Mouse (Mus musculus): Measurements from ENCODE around the gene Tcp11l1.

Tcp11l1 gene

DNA sequence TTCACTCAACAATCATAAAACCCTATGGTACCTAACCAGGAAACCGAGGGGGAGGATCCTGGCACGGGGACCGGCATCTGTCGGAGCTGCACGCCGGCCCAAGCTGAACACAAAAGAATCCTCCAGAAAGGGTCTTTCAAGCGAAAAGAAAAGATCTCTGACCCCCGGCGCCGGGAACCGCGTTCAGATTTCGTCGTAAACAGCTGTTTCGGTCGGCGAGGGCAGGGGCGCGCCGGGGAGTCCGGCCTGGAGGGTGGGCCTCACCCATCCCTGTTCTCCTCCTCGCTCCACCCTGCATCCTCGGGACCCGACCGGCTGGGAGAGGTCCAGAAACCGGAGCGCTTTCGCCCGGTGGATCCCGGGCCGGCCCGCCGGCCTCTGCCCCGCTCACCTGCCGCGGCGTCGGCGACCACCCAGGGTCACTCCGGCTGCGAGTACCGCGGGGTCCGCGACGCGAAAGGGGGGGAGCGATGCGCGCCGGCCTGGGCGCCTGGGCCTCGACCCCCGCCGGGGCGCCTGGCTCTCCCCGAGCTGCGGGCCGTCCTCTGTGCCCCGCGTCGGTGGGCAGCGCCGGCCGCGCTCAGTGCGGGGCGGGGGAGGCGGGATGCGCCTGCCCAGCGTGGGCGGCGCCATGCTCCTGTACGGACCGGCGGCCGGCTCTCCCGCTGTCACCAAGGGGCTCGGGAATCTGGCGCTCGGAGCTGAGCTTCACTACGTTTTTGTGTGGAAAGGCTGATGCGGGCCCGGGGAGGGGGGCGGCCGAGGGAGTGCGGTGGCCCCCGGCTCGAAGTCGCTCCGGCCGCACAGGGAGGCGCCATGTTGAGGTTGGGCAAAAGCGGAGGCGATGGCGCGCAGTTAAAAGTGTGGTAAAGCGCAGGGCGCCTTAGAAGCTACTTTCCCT is at the start of gene Tcp11l1:
Gene Tcp11l1 (minus strand): TSS at position 585 of the 901 bp plus-strand sequence.
- DNase-seq (ENCODE audit: low spot score), result no peak

DNA sequence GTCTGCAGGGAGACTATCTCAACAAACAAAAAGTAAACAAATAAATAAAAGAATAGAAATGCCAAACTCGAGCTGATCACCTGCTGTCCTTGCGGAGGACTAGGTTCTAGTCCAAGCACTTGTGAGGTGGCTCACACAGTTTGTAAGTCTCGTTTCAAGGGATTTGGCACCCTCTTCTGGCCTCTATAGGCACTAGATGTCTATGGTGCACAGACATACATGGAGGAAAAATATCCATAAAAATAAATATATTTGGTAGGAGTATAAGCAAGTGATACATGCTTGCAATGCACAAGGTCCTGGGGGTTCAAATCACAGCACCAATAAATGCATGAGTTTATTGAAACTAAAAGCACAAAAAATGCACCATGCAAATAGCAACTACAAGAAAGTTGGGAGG is 38.6 kb upstream of the Tcp11l1 start:
- no peak for DNase-seq (ENCODE audit: low spot score)

DNA sequence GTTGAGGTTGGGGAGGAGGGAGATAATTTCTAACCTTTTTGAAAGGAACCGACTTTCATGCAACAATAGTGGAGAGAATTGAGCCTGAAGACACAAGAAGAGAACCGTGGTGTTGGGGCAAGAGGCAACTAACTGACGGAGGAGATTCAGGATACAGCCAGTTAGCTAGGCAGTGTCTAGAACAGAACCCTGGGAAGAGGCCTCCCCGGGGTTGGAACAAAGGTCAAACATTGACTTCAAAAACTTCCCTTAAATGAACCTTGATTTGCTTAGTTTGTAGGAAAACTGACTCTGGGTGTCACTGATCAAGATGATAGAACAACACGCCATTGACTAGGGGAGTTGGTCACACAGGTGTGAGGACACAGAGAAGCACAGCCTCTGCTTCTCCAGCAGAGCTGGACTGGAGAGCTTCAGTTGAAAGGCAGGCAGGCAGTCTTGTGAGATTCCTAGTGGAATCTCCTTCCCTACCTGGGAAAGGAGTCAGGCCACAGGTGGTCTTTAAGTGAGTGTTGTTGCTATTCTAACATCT is 36.7 kb upstream of the Tcp11l1 start:
- no peak for DNase-seq (ENCODE audit: low spot score)

DNA sequence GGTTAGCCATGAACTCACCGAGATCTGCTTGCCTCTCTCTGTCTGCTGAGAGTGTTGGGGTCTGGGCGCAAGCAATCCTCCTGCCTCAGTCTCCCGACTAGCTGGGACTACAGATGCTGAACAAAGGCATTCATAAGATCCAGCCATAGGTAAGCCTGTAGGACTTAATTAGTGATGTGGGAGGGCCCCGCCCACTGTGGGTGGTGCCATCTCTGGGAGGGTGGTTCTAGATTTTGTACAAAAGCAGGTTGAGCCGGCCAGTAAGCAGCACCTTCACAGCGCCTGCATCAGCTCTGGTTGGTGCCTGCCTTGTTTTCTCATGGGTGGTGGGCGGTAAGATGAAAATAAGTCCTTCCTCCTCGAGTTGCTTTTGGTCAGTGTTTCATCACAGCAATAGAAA is 34.3 kb upstream of the Tcp11l1 start:
- DNase-seq (ENCODE audit: low spot score), result no peak

DNA sequence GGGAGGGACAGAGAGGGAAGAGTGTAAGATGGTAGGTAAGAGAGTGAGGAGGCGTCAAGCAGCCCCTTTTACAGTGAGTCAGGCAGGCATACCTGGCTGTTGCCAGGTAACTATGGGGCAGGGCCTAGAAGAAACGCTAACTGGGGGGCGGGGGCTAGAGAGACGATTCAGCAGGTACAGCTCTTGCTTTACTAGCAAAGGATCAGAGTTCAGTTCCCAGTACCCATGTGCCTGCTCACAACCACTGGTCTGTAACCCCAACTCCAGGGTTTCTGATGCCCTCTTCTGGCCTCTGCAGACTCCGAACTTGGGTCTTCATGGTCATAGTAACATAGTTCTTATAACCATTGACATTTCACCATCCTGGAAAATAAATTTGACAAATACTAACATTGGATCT is 32.0 kb upstream of the Tcp11l1 start:
- no peak for DNase-seq (ENCODE audit: low spot score)

DNA sequence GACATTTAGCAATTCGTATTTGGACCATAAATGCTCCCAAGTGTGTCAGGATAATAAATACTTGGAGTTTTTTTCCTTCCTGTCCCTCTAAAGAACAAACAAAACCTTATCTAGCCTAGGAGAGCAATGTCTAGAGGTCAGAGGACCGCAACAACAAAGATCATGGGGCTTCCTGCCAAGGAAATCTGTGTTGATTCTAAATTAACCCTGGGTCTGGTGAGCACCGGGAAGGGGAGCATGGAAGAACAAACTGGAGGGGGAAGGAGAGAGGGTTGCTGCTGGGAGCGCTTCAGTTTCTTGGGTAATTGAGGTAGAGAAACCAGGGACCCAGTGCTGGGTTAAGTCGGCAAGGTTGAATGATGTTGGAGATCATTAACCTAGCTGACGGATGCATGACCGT is 31.2 kb upstream of the Tcp11l1 start:
- no peak for DNase-seq (ENCODE audit: low spot score)

DNA sequence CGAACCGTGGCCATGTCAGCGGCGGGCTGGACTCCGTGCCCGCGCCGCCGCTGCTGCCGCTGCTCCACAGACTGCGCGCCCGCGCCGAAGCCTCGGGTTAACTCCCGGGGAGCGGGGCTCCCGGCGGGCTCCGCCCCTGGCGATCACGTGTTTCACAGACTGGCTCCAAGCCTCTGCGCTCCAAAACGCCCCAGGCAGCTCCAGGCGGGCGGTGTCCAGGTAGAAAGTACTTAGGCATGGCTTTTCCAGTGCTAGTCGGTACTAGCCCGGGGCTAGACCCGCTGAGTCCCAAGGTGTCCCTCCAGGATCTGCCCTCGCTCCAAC is 30.7 kb upstream of the Tcp11l1 start, which contains the start of gene Depdc7:
Gene Depdc7 (minus strand): TSS at position 138 of the 324 bp plus-strand sequence.
- DNase-seq (ENCODE audit: low spot score), result peak; percentile 70

DNA sequence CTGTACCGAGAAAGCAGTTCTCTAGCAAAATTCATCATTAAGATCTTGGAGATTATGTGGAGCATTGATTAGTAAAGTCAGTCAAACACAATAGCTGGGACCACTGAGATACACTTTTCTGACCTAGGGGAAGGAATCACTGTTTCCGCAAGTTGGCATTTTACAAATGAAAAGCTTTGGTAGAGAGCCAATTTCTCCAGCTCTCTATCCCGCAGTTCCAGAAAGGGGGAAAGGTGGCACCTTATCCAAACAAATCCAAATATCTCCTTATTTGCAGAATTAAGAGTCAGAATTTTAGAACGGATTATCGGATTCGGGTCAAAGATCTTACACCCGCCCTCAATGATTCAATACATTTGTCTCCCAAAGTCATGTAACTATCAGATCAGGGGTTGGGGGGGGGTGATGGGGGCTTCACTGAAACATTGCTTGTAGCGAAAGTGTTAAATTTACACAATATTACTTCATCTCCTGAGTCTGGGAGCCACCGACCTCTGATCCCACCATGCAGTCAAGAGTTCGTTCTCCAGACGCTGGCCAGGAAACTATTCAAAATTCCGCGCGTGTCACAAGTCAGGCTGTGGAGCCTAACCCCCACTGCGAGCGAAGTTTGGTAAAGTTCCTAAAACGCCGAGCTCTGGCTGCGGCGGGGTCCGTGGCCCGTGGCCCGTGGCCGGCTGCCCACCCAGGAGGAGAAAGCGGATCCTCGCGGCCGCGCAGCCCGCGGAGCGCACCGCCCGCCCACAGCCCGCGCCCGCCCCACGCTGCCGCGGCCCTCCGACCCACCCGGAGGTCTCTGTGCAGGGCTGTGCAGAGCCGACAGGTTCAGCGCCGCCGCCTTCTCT is 30.1 kb upstream of the Tcp11l1 start:
- no peak for DNase-seq (ENCODE audit: low spot score)

DNA sequence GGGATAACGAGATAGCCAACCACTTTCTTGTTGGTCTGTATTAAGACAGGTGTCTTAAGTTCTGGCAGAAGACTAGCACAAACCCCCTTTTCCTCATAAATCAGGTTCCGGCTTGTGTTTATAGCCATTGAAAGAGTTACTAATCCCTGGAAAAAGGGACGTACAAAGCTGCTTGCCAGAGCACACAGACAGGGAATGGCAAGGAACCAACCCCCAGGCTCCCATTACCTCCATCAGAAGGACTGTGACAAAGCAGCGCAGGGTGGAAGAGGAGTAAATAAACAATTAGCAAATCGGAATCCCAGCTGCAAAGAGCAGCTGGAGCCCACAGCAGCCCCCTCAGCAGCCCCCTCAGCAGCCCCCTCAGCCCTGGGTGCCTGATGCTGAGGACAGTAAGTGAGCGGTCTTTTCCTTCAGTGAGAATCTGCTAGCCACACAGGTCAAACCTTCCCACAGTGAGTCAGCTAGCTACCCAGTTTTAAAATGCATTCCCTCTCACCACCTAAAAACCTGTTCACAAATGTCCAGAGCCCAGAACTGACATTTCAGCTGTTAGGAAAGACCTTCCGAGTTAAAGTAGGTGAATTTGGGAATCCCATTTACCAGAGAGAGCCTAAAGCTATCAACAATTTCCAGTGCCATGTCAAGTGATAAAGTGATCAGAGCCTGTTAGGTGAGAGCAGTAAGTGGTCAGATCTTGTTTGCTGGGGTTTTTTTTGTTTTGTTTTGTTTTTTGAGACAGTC is 29.2 kb upstream of the Tcp11l1 start:
- no peak for DNase-seq (ENCODE audit: low spot score)

DNA sequence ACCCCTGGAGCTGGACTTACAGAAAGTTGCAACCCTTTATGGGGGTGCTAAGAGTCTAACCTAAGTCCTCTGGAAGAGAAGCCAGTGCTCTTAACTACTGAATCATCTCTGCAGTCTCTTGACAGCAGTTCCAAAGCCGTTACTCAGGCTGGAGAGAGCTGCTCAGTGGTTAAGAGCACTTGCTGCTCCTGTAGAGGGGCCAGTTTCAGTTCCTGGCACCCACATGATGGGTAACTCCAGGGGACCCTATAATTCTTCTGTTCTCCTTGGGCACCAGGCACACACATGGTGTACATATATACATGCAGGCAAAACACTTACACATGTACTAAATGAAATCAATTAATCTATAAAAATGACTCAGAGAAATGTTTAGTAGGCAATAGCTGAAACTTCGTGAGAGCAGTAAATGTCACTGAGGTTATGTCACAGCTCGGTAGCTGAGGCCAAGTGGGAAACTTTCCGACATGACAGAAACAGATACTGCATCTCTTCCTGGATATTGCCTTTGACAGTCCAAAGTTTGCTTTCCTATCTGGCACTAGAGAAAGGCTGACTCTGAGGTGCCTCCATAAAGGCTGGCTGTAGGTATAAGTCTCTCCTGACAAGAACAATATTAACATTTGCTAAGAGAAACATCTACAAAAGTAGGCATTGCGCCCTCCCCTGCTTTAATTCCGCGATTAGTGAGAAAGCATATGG is 28.4 kb upstream of the Tcp11l1 start:
- no peak for DNase-seq (ENCODE audit: low spot score)

DNA sequence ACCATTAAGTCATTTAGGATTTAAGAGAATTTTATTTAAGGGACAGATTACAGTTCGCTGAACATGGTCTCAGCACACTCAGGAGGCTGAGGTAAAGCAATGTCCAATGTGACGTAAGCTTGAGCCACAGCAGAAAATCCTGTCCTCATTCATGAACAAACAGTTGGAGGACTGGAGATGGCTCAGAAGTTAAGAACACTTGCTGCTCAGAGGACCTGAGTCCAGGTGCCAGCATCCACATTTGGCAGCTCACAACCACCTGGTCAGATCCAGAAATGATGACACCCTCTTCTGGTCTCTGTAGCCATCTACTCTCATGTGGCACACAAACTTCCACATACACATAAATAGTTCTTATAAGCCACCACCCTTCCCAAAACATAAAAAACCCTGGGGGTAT is 27.7 kb upstream of the Tcp11l1 start:
- DNase-seq (ENCODE audit: low spot score), result no peak

DNA sequence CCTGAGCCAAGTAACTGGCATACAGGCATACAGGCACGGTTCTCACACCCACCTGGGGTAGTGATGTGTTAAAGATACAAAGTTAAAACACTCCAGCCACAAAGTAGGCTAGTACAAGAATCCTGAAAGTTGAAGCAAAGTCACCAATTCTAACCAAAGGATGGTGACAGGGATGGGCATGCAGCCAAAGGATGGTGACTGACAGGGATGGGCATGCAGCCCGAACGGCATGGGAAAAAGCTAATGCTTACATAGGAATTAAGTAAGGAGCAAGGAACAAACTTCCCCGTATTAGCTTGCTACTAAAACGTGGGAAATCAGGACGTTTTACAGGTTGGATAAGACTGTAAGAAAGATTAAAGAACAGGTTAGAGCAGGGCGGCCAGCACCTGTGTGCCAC is 24.3 kb upstream of the Tcp11l1 start:
- no peak for DNase-seq (ENCODE audit: low spot score)

DNA sequence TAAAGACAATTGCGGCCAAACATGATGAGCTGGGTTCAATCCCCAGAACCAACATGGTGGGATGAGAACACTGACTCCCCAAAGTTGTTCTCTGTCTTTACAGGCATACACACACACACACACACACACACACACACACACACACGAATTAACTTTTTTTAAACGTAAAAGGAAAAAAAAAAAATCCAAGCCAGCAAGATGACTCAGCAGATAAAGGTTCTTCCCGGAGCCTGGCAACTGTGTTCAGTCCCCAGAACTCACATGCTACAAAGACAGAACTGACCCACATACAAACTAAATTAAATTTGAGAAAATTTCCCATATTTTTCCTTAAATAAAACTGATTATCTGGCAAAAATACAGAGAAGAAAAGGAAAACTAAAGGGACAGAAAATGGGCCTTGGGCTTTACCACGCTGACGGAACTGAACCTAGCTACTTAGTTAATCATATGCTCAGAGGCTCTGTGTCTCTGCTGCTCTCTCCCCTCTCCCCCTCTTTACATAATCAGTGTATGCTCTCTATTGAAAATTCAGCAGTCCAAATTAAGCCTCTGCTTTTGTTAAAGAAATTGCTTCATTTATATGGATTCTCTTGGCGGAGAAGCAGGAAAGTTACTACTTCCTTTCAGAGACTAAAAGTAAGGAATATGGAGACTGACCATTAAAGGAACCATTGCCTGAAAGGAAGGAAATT is 20.7 kb upstream of the Tcp11l1 start:
- DNase-seq (ENCODE audit: low spot score), result no peak

DNA sequence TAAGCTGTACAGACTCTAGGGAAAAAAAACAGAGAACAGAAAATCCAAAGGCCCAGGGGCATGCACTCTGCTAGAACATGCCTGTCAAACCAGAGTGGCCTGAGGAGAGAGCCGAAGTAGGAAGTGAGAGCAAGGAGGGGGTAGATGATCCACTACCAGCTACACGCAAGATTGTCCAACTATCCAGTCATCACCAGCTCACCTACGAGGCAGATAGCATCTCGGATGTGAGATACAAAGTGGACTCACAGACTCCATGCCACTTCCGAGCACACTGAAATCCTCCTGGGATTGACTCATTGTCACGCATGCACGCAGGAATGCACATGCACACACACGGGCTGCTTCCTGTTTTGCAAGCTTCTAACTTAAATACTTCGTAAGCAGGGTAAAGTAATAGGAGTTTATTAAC is 20.1 kb upstream of the Tcp11l1 start:
- no peak for DNase-seq (ENCODE audit: low spot score)

DNA sequence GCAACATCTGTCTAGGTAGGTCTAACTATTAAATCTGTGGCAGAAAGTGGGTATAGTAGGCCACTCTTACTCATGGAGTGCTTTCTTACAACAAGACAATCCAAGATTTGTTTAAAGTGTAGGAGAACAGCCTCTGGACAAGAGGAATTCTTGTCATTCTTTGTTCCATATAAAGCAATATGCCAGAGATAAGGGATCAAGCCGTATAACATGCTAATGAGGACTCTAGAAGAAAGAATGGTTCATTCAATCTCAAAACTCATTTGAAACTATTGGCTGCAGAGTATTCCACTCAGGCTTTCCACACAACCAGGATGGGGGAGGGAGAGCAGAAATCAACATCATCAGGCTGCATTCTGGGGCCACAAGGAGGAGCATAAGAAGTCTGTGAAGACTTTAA is 15.4 kb upstream of the Tcp11l1 start:
- DNase-seq (ENCODE audit: low spot score), result no peak

DNA sequence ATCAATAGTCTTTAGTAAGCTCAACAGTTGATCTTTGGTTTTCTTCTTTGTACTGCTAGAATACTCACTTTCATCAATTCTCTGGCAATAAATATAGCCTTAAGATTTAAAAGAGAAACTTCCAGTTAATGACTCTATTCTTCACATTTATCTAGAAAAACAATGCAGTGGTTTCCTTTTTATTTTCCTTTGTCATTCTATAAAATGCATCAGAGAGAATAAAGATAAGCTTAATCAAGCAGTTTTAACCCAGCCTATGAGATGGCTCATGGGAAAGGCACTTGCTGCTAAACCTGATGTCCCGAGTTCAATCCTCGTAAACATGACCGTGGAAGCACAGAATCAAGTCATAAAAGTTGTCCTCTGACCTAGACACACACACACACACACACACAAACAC is 10.1 kb upstream of the Tcp11l1 start:
- DNase-seq (ENCODE audit: low spot score), result no peak

DNA sequence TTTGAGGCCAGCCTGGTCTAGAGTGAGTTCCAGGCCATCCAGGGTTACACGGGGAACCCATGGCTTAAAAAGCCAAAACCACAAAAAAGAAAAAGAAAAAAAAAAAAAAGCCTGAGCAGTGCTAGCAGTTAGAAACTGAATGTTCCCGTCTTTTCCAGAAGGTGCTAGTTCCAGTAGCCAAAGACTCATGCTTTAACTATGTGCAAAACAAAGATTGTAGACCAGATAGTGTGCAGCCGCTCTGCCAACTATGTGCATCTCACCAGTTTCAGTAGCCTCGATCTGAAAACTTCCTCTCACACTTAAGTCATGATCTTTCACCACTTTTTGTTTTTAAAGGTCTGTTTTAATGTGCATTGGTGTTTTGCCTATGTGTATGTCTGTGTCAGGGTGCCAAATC is 5.9 kb upstream of the Tcp11l1 start:
- no peak for DNase-seq (ENCODE audit: low spot score)

DNA sequence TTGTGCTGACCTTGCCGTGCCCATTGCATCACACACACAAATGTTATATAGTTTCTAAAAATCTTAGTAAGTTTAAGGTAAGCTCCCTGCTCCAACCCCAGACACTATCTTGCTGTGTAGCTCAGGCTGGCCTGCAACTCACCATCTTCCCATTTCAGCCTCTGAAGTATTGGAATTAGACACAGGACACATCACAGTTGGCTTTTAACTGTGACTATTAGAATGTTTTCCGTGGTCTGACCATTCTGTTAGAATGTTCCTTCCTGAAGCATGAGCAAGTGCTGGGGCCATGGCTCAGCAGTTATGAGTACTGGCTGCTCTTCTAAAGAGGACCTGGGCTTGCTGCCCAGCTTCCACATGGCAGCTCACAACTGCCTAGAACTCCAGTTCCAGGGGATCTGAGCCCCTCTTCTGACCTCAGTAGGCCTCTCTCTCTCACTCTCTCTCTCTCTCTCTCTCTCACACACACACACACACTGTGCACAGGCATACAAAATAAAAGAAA is 5.3 kb upstream of the Tcp11l1 start:
- DNase-seq (ENCODE audit: low spot score), result no peak

DNA sequence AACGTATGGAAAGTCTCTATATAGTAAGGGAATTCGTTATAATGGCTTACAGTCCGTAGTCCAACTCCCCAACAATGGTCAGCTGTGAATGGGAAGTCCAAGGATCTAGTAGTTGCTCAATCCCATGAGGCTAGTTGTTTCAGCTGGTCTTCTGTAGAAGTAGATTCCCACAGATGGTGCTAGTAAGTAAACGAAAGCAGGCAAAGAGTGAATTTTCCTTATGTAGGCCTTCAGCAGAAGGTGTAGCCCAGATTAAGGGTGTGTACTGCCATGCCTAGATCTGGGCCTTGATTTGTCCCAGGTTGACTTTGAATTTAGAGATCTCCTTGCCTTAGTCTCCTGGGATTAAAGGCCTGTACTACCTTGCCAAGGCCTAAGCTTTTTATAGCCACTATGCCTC is 4.3 kb upstream of the Tcp11l1 start, which contains the start of gene Pin1rt1:
Gene Pin1rt1 (minus strand): TSS at position 101 of the 400 bp plus-strand sequence.
- no peak for DNase-seq (ENCODE audit: low spot score)

DNA sequence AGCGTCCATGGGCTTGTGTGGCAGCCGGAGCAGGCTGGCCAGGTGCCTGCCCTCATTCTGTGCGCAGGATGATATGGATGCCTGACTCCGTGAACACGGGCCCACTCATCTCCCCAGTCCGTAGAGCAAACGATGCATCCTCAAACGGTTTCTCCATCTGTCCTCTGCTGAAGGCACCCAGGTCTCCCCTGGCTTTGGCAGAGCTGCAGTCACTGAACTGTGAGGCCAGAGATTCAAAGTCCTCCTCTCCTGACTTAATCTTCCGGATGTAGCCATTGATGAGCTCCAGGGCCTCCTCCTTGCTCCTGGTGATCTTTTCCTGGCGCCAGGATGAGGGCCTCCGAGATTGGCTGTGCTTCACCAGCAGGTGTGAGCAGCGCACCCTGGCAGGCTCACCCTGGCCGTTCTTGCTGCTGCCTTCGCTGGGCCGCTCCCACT is 2.3 kb upstream of the Tcp11l1 start:
- DNase-seq (ENCODE audit: low spot score), result no peak

DNA sequence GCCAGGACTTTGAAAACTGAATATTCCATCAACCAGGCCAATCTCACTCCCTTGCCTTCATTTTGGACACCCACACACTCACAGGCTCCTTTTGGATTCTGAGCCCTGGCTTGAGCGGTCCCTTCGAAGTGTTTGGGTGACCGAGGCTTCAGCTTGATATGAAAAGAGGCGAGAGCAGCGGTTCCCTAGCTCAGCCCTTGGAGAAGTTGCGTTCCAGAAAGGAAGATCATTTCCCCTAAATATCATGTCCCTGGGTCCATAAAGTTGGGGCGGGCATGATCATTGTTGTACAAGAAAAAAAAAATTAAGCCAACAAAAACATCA is 479 bp upstream of the Tcp11l1 start:
- no peak for DNase-seq (ENCODE audit: low spot score)
